Mouse (Mus musculus) kidney, adult 2 months (tissue): Measurements from ENCODE around the gene Trnau1ap.

Experiments used
- CTCF ChIP-seq: fragments of 200-500 bp; conservative IDR thresholded peaks from 2 replicates; pipeline ENCODE4 v1.5.1; 2011; ENCODE audit warnings: low read depth, mild to moderate bottlenecking, control low read depth, low read length, moderate library complexity, mixed read lengths; ENCODE audit not compliant: insufficient read depth, insufficient read length
- POLR2A ChIP-seq: fragments of 200-500 bp; IDR thresholded peaks from one replicate; pipeline ENCODE4 v1.6.1; 2011; ENCODE audit warnings: low read depth, low read length, control low read depth

DNA sequence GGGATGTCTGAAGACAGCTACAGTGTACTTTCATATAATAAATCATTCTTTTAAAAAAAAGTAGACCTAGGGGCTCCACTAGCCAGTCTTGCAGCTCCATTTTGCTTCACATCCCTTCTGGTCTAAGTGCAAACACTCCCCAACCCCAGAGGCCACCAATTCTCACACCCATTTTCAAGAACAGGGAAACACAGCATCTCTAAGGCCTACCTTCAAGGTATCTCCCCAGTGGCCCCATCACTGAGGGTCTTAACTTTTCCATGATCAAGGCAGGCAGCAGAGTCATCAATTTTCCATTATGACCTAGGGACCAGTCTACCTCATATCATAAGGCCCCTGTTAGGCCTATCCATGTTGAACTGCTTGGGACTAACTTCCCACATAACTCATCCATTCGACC is 22.1 kb upstream of the Trnau1ap start:
- TF ChIP-seq CTCF, result no peak
- no peak for TF ChIP-seq POLR2A
